Mouse (Mus musculus) neural tube, embryonic 15.5 days (tissue): ENCODE data around the gene Cplx3. TPM values are rescaled to one million over a fixed set of nuclear protein-coding genes. Genes with fewer than 3 reads are reported as not detected.

ENCODE experiments used
- ATAC-seq: fragments of 200-750 bp; cut with Nextera tagmentation; 2 replicates; pipeline ENCODE4 v1.8.0; 2017; ENCODE audit warnings: mild to moderate bottlenecking, moderate TSS enrichment, moderate library complexity; ENCODE audit not compliant: low FRiP score
- H3K27ac ChIP-seq: fragments of 300-500 bp; sonication (generic); replicated peaks from 2 replicates; pipeline ENCODE4 v1.5.1; 2015; ENCODE audit warnings: mild to moderate bottlenecking, inconsistent platforms
- H3K27me3 ChIP-seq: fragments of 300-500 bp; sonication (generic); replicated peaks from 2 replicates; pipeline ENCODE4 v1.6.1; 2015; ENCODE audit warnings: inconsistent platforms
- H3K36me3 ChIP-seq: fragments of 300-500 bp; sonication (generic); 2 replicates; pipeline ENCODE4 v1.6.1; 2015; ENCODE audit warnings: inconsistent platforms
- H3K4me1 ChIP-seq: fragments of 300-500 bp; sonication (generic); 2 replicates; pipeline ENCODE4 v1.6.1; 2015; ENCODE audit warnings: inconsistent platforms
- H3K4me2 ChIP-seq: fragments of 300-500 bp; sonication (generic); 2 replicates; pipeline ENCODE4 v1.6.1; 2015; ENCODE audit warnings: inconsistent platforms, mild to moderate bottlenecking, moderate library complexity
- H3K4me3 ChIP-seq: fragments of 300-500 bp; sonication (generic); replicated peaks from 2 replicates; pipeline ENCODE4 v1.5.1; 2015; ENCODE audit warnings: mild to moderate bottlenecking, inconsistent platforms
- H3K9ac ChIP-seq: fragments of 300-500 bp; sonication (generic); replicated peaks from 2 replicates; pipeline ENCODE4 v1.6.1; 2015; ENCODE audit warnings: mild to moderate bottlenecking, inconsistent platforms
- H3K9me3 ChIP-seq: fragments of 300-500 bp; sonication (generic); replicated peaks from 2 replicates; pipeline ENCODE4 v1.6.1; 2016; ENCODE audit warnings: inconsistent platforms
- WGBS: fragments of 180-500 bp; shearing (Covaris S2); methylation state at CpG from one replicate; pipeline ENCODE4 v1.1.7; 2015; ENCODE audit warnings: mixed read lengths; 5-methylcytosine and 5-hydroxymethylcytosine counted together
- polyA plus RNA-seq: library from polyadenylated mRNA; unstranded; fragments of >200 nt; fragmentation: Nextera tagmentation; extraction: Ambion mirVana; gene quantifications from 2 replicates; pipeline ENCODE4 v1.2.1, GENCODE M21; 2015

The Cplx3 gene
- 0.11 and 0.23 TPM in 2 replicates for polyA plus RNA-seq

DNA sequence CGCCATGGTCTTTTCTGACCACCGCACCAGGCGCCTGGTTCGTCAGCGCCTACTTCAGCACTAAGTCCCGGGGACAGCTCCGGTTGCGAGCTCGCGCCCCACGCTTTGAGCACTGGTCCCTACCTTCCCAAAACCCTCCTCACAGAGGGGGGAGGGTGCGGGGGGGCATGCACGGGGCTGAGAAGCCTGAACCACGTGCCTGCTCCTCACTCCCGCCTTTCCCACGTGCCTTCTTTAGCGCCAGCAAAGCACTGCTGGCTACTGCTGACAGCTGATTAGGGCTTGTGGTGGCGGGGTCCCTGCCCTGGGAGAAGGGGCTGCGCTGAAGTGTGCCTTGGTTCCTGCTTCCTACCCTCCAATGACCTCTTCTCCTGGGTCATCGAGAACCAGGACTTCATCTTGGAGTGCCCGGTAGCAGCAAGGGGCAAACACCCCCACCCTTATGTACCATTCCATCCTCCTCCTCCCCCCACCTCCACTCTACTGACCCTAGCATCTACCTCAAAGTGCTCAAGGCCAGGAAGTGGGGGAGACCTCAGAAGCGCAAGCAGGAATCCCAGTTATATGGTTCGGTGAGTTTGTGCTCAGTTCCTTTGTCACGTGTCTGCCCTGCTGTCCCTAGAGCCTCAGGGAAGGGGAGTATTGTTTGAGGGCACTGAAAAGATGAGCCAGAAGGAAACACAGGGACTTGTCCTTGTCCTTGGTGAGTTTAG, at the start of gene Cplx3:
Gene Cplx3 (minus strand): TSS at position 143 of the 713 bp plus-strand sequence.
- peaks cover 13% of the 10 kb centered on the region for H3K4me1 ChIP-seq
- 4% methylated on average over 24 of the region's 24 CpGs for WGBS
- H3K27me3 ChIP-seq, result peaks cover 28% of the 10 kb centered on the region
- H3K4me2 ChIP-seq, result peak within 1 kb of the TSS; percentile 54
- H3K9me3 ChIP-seq, result no peaks in the 10 kb centered on the region
- 0 out of 2 replicates have a peak, but pooled peaks have one; percentile 39 for ATAC-seq
- 0 out of 2 replicates have a peak within 1 kb of the TSS, but pooled peaks have one; percentile 17 for H3K9ac ChIP-seq
- H3K4me3 ChIP-seq, result peak within 1 kb of the TSS; percentile 26
- H3K27ac ChIP-seq, result no peak within 1 kb of the TSS
- no peaks in the 10 kb centered on the region for H3K36me3 ChIP-seq

DNA sequence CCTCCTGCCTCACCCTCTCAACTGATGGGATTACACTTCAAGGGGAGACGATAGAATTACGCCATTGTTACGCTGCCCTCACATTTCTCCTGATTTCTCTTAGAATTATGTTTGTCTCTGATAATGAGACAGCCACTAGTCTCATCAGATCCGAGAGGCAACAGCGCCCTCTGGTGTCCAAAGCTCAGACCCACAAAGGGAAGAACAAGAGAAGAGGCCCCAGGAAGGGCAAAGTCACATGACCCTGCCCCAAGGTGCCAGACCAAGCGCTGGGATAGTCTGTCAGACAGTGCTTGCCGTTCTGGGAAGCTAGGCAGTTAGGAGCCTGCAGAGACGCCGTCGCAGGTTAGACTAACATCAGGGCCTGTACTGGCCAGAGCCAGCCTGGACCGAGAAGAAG, 49.7 kb upstream of the Cplx3 start:
- H3K4me3 ChIP-seq, result peak overlapping the region; percentile 19; the same call in 1 of the 2 replicates
- no peaks in the 10 kb centered on the region for H3K9me3 ChIP-seq
- H3K4me2 ChIP-seq, result peak overlapping the region; percentile 50
- no peaks in the 10 kb centered on the region for H3K27me3 ChIP-seq
- H3K4me1 ChIP-seq, result peaks cover 11% of the 10 kb centered on the region
- WGBS, result 2% methylated on average over 11 of the region's 11 CpGs
- no peaks in the 10 kb centered on the region for H3K36me3 ChIP-seq
- no peak overlapping the region for H3K27ac ChIP-seq
- no peak overlapping the region; the same call in 1 of the 2 replicates for H3K9ac ChIP-seq
- ATAC-seq, result peak; percentile 77

DNA sequence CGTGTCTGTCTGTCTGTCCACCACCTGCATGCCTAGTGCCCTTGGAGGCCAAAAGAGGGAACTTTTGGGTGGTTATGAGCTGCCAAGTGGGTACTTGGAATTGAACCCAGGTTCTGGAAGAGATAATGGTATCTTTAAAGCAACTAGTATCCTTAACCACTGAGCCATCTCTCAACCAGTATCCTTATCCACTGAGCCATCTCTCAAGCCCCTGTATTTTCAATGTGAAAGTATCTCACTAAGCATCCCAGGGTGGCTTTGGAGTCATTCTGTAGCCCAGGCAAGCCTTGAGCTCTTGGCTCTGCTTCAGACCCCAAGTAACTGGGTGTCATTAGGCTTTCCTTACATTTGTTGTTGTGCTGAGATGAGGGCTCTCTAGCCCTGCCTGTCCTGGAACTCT, 48.9 kb upstream of the Cplx3 start:
- H3K27me3 ChIP-seq, result no peaks in the 10 kb centered on the region

DNA sequence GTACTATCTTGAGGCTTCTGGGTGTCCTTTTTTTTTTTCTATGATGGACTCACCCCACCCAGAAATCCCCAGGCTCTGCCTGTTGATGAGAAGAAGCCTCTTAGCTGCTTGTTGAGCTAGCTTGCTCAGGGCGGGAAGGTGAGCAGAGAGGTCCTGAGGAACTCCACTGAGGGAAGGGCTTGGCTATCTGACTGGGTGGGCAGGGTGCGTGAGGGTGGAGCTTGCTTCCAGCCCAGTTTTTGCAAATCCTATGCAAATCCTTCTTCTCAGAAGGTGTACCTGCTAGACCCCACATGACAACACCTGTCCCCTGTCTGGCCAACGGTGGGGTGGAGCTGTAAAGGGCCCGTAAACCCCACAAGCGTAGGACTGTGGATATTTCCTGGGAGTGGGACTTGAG, 47.2 kb upstream of the Cplx3 start, which contains the start of gene Csk:
Gene Csk (minus strand): TSS at position 349 of the 400 bp plus-strand sequence.
- no peak for ATAC-seq
- no peak within 1 kb of the TSS for H3K9ac ChIP-seq
- 66% methylated on average over 5 of the region's 5 CpGs for WGBS

More for the DNA sequence above, 48.9 kb upstream of the Cplx3 start:
- Histone ChIP-seq H3K9me3 (no peaks in the 10 kb centered on the region), H3K9ac (no peak overlapping the region), H3K4me2 (no peak overlapping the region), H3K27ac (no peak overlapping the region), H3K4me1 (peaks cover 14% of the 10 kb centered on the region), H3K36me3 (no peaks in the 10 kb centered on the region), H3K4me3 (no peak overlapping the region)
- 93% methylated on average over 1 of the region's 1 CpGs for WGBS
- ATAC-seq, result no peak

GRCm38 (mm10) chr9:57652855-57653254, 46.8 kb upstream of the Cplx3 start:
- 21% methylated on average over 3 of the region's 3 CpGs for WGBS
- no peak overlapping the region for H3K9ac ChIP-seq

More for the DNA sequence above, 47.2 kb upstream of the Cplx3 start, which contains the start of gene Csk:
- no peaks in the 10 kb centered on the region for H3K9me3 ChIP-seq
- no peaks in the 10 kb centered on the region for H3K36me3 ChIP-seq
- H3K27ac ChIP-seq, result no peak within 1 kb of the TSS
- H3K4me1 ChIP-seq, result peaks cover 14% of the 10 kb centered on the region
- no peak within 1 kb of the TSS for H3K4me2 ChIP-seq
- no peak within 1 kb of the TSS for H3K4me3 ChIP-seq
- H3K27me3 ChIP-seq, result no peaks in the 10 kb centered on the region

DNA sequence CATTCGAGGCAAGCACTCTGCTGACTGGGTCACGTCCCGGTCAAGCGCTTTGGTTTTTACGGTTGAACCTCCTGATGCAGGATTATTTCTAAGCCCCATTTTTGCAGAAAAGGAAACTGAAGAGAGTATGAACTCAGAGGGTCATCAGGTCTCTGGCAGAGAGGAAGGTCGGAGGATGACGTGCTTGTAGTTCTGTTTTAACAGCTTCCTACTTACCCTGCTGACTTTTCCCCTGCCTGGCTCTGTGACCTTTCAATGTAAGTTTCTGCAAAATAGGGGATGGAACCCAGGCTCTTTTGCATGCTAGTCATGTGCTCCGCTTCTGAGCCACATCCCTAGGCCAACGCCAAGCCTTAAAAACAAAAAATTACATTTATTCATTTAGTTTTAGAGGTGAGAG, 46.3 kb upstream of the Cplx3 start:
- Histone ChIP-seq H3K9ac (no peak overlapping the region), H3K27me3 (no peaks in the 10 kb centered on the region)

More at GRCm38 (mm10) chr9:57652855-57653254, 46.8 kb upstream of the Cplx3 start:
- H3K27ac ChIP-seq, result no peak overlapping the region
- H3K4me1 ChIP-seq, result peaks cover 14% of the 10 kb centered on the region
- no peaks in the 10 kb centered on the region for H3K27me3 ChIP-seq
- no peak overlapping the region for H3K4me2 ChIP-seq
- no peaks in the 10 kb centered on the region for H3K9me3 ChIP-seq
- no peaks in the 10 kb centered on the region for H3K36me3 ChIP-seq
- no peak for ATAC-seq
- H3K4me3 ChIP-seq, result no peak overlapping the region

DNA sequence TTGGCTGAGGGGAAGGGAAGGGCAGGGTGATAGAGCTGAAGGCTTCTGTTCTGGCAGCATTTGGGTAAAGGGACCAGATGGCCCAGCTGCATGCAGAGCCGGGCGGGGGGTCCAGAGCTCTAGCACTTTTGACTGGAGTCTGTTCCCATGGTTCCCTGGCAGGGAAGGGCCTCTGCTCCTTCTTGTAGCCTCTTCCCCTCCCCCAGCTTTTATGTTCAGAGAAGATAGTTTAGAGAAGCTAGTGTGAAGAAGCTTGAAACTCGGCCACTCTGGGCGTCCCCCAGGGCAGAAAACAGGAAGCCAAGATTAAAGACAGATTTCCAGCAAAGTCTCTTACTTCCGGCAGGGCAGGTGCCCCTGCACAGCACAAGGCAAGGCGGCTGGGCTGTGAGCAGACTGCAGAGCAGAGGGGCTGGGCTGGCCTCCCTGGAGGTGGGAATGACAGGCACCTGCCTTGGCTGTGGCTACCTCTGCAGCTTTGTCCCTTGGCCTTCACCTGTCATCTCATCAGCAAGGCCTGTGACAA, 44.8 kb upstream of the Cplx3 start:
- Histone ChIP-seq H3K4me3 (no peak overlapping the region), H3K9ac (no peak overlapping the region), H3K27me3 (no peaks in the 10 kb centered on the region), H3K27ac (no peak overlapping the region), H3K4me2 (no peak overlapping the region), H3K9me3 (no peaks in the 10 kb centered on the region), H3K36me3 (no peaks in the 10 kb centered on the region), H3K4me1 (peaks cover 12% of the 10 kb centered on the region)
- WGBS, result 37% methylated on average over 6 of the region's 6 CpGs
- no peak for ATAC-seq

More for the DNA sequence above, 46.3 kb upstream of the Cplx3 start:
- H3K36me3 ChIP-seq, result no peaks in the 10 kb centered on the region
- WGBS, result 69% methylated on average over 9 of the region's 9 CpGs
- H3K27ac ChIP-seq, result no peak overlapping the region
- H3K9me3 ChIP-seq, result no peaks in the 10 kb centered on the region
- H3K4me3 ChIP-seq, result no peak overlapping the region
- H3K4me1 ChIP-seq, result peaks cover 14% of the 10 kb centered on the region
- no peak for ATAC-seq
- no peak overlapping the region for H3K4me2 ChIP-seq

GRCm38 (mm10) chr9:57650130-57650785, 44.2 kb upstream of the Cplx3 start:
- H3K27ac ChIP-seq, result no peak overlapping the region
- no peak overlapping the region for H3K4me3 ChIP-seq
- H3K9ac ChIP-seq, result no peak overlapping the region
- no peaks in the 10 kb centered on the region for H3K27me3 ChIP-seq
- H3K4me1 ChIP-seq, result peaks cover 11% of the 10 kb centered on the region; the same call in 1 of the 2 replicates
- no peaks in the 10 kb centered on the region for H3K9me3 ChIP-seq
- H3K36me3 ChIP-seq, result no peaks in the 10 kb centered on the region
- WGBS, result 90% methylated on average over 6 of the region's 6 CpGs
- no peak overlapping the region for H3K4me2 ChIP-seq
- no peak for ATAC-seq

- WGBS, result 71% methylated on average over 4 of the region's 4 CpGs
- no peak for ATAC-seq
- H3K9ac ChIP-seq, result no peak overlapping the region
- H3K9me3 ChIP-seq, result no peaks in the 10 kb centered on the region
- no peak overlapping the region for H3K27ac ChIP-seq
- H3K4me2 ChIP-seq, result no peak overlapping the region
- H3K27me3 ChIP-seq, result no peaks in the 10 kb centered on the region
- no peaks in the 10 kb centered on the region for H3K36me3 ChIP-seq
- H3K4me3 ChIP-seq, result no peak overlapping the region
- peaks cover 31% of the 10 kb centered on the region for H3K4me1 ChIP-seq
Observed at GRCm38 (mm10) chr9:57647286-57648108, 41.4 kb upstream of the Cplx3 start.

DNA sequence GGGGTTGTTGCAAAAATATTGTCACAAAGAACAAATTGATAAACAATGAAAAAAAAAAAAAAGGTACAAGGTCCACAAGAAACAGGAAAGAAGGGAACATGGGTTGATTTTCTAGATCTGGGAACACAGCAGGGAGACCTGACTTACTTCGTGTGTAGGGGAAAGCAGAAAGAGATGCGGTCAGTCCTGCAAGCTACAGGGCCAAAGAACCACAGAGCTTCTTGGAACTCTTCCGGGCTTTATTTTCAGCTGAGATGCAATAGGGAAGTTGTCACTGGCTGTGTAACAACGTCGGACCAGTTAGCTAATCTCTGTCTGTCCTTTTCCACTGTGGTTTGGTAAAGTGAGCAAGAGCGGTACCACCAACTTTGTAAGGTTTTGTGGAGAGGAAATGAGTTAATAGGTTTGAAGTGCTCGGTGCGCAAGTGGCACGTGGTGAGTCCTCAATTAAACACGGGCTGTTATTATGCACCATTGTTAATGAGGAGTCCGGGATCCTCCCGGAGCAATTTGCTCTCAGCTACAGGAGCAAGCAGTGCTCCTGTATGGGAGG, 40.5 kb upstream of the Cplx3 start:
- 48% methylated on average over 12 of the region's 12 CpGs for WGBS
- Histone ChIP-seq H3K9me3 (no peaks in the 10 kb centered on the region), H3K9ac (no peak overlapping the region), H3K4me3 (no peak overlapping the region), H3K27me3 (no peaks in the 10 kb centered on the region), H3K4me2 (no peak overlapping the region), H3K27ac (no peak overlapping the region), H3K36me3 (no peaks in the 10 kb centered on the region), H3K4me1 (peaks cover 39% of the 10 kb centered on the region)
- ATAC-seq, result no peak
